Mouse (Mus musculus) kidney, postnatal 0 days (tissue): Measurements from ENCODE around the gene Retreg3. TPM values are rescaled to one million over a fixed set of nuclear protein-coding genes. Genes with fewer than 3 reads are reported as not detected.
"Not testable (repeated sequence)": the region's sequence is repeated elsewhere in the genome, so short reads cannot be mapped to it uniquely, and the experiment has no call there.

Experiments
- ATAC-seq: fragments of 200-750 bp; cut with Nextera tagmentation; replicated peaks from 2 replicates; pipeline ENCODE4 v1.8.0; 2017; ENCODE audit warnings: low read depth, moderate number of reproducible peaks, moderate TSS enrichment, moderate library complexity; ENCODE audit not compliant: low FRiP score
- DNase-seq: peaks from one replicate; pipeline ENCODE4 v3.0.0-alpha.2; 2016; ENCODE audit warnings: low spot score
- H3K27ac ChIP-seq: fragments of 300-500 bp; sonication (generic); 2 replicates; pipeline ENCODE4 v1.5.1; 2014; ENCODE audit warnings: mild to moderate bottlenecking
- H3K27me3 ChIP-seq: fragments of 300-500 bp; sonication (generic); 2 replicates; pipeline ENCODE4 v1.6.1; 2014; ENCODE audit warnings: low read length, mixed read lengths; ENCODE audit not compliant: insufficient read depth
- H3K36me3 ChIP-seq: fragments of 300-500 bp; sonication (generic); 2 replicates; pipeline ENCODE4 v1.6.1; 2014; ENCODE audit warnings: low read length, mixed read lengths; ENCODE audit not compliant: insufficient read depth
- H3K4me1 ChIP-seq: fragments of 300-500 bp; sonication (generic); replicated peaks from 2 replicates; pipeline ENCODE4 v1.6.1; 2014; ENCODE audit warnings: antibody characterized with exemption, low read length, mixed read lengths; ENCODE audit not compliant: insufficient read depth
- H3K4me2 ChIP-seq: fragments of 300-500 bp; sonication (generic); 2 replicates; pipeline ENCODE4 v1.6.1; 2014; ENCODE audit warnings: mild to moderate bottlenecking, low read length, moderate library complexity, mixed read lengths
- H3K4me3 ChIP-seq: fragments of 300-500 bp; sonication (generic); replicated peaks from 2 replicates; pipeline ENCODE4 v1.5.1; 2014; ENCODE audit warnings: low read depth, low read length
- H3K9ac ChIP-seq: fragments of 300-500 bp; sonication (generic); 2 replicates; pipeline ENCODE4 v1.6.1; 2014; ENCODE audit warnings: low read depth, low read length
- H3K9me3 ChIP-seq: fragments of 300-500 bp; sonication (generic); replicated peaks from 2 replicates; pipeline ENCODE4 v1.6.1; 2016; ENCODE audit warnings: low read length, inconsistent platforms, mixed read lengths
- CTCF ChIP-seq: IDR thresholded peaks from 2 replicates; pipeline ENCODE4 v1.5.1; 2016; ENCODE audit warnings: antibody characterized with exemption, low read depth, mild to moderate bottlenecking, moderate library complexity
- WGBS: fragments of 180-500 bp; shearing (Covaris S2); extraction: QIAGEN DNeasy Blood & Tissue Kit; methylation state at CpG from one replicate; pipeline ENCODE4 v1.1.7; 2014; 5-methylcytosine and 5-hydroxymethylcytosine counted together
- polyA plus RNA-seq: library from polyadenylated mRNA; unstranded; fragments of >200 nt; fragmentation: Nextera tagmentation; extraction: Ambion mirVana; gene quantifications from 2 replicates; pipeline ENCODE4 v1.2.1, GENCODE M21; 2015

The Retreg3 gene
- polyA plus RNA-seq, 1 experiment from 2014 or later = 23.7 TPM

GRCm38 (mm10) chr11:101164677-101165580, 45.2 kb upstream of the Retreg3 start:
- Histone ChIP-seq H3K4me3 (no peak overlapping the region), H3K27me3 (no peaks in the 10 kb centered on the region; the same call in 1 of the 2 replicates), H3K36me3 (peaks cover 39% of the 10 kb centered on the region), H3K9me3 (no peaks in the 10 kb centered on the region), H3K4me2 (no peak overlapping the region), H3K27ac (no peak overlapping the region), H3K9ac (no peak overlapping the region), H3K4me1 (peaks cover 31% of the 10 kb centered on the region)
- DNase-seq (no peak), ATAC-seq (no peak)
- WGBS = 49% methylated on average over 35 of the region's 35 CpGs
- no peak for TF ChIP-seq CTCF

- no peak overlapping the region for H3K9ac ChIP-seq
- no peaks in the 10 kb centered on the region; the same call in 1 of the 2 replicates for H3K27me3 ChIP-seq
- peak overlapping the region; percentile 51 for H3K4me2 ChIP-seq
- DNase-seq (no peak), ATAC-seq (no peak)
- WGBS = 34% methylated on average over 21 of the region's 21 CpGs
- peaks cover 25% of the 10 kb centered on the region for H3K4me1 ChIP-seq
- H3K4me3 ChIP-seq = peak overlapping the region; percentile 16
- H3K36me3 ChIP-seq = peaks cover 39% of the 10 kb centered on the region
- H3K27ac ChIP-seq = no peak overlapping the region
- H3K9me3 ChIP-seq = no peaks in the 10 kb centered on the region
- no peak for TF ChIP-seq CTCF
Observed at GRCm38 (mm10) chr11:101164351-101164665, 44.6 kb upstream of the Retreg3 start.

GRCm38 (mm10) chr11:101163476-101164350, 44.0 kb upstream of the Retreg3 start:
- no peak for TF ChIP-seq CTCF
- H3K9ac ChIP-seq = no peak overlapping the region
- peak overlapping the region; percentile 51 for H3K4me2 ChIP-seq
- DNase-seq (no peak), ATAC-seq (peak; percentile 30; the same call in 1 of the 2 replicates)
- peak overlapping the region; percentile 16 for H3K4me3 ChIP-seq
- peaks cover 19% of the 10 kb centered on the region for H3K4me1 ChIP-seq
- H3K36me3 ChIP-seq = peaks cover 39% of the 10 kb centered on the region
- 41% methylated on average over 46 of the region's 49 CpGs for WGBS
- no peaks in the 10 kb centered on the region for H3K9me3 ChIP-seq
- no peak overlapping the region for H3K27ac ChIP-seq
- no peaks in the 10 kb centered on the region; the same call in 1 of the 2 replicates for H3K27me3 ChIP-seq

- H3K27ac ChIP-seq = no peak overlapping the region
- H3K9ac ChIP-seq = no peak overlapping the region
- no peak for DNase-seq
- no peaks in the 10 kb centered on the region for H3K9me3 ChIP-seq
- 60% methylated on average over 5 of the region's 5 CpGs for WGBS
- TF ChIP-seq CTCF = no peak
- H3K27me3 ChIP-seq = no peaks in the 10 kb centered on the region; the same call in 1 of the 2 replicates
- H3K4me1 ChIP-seq = peaks cover 19% of the 10 kb centered on the region
- H3K4me3 ChIP-seq = no peak overlapping the region
- H3K36me3 ChIP-seq = peaks cover 38% of the 10 kb centered on the region
- no peak for ATAC-seq
- H3K4me2 ChIP-seq = no peak overlapping the region
Observed at GRCm38 (mm10) chr11:101162772-101163171, 43.1 kb upstream of the Retreg3 start.

- H3K4me3 ChIP-seq = no peak overlapping the region
- no peaks in the 10 kb centered on the region; the same call in 1 of the 2 replicates for H3K27me3 ChIP-seq
- no peak overlapping the region for H3K27ac ChIP-seq
- no peak overlapping the region for H3K4me2 ChIP-seq
- peaks cover 19% of the 10 kb centered on the region for H3K4me1 ChIP-seq
- ATAC-seq (no peak), DNase-seq (no peak)
- peaks cover 34% of the 10 kb centered on the region for H3K36me3 ChIP-seq
- no peak overlapping the region for H3K9ac ChIP-seq
- 51% methylated on average over 5 of the region's 5 CpGs for WGBS
- TF ChIP-seq CTCF = no peak
- H3K9me3 ChIP-seq = no peaks in the 10 kb centered on the region
Observed at GRCm38 (mm10) chr11:101162301-101162700, 42.6 kb upstream of the Retreg3 start.

- 89% methylated on average over 15 of the region's 15 CpGs for WGBS
- no peak for ATAC-seq
- H3K36me3 ChIP-seq = peaks cover 28% of the 10 kb centered on the region
Observed at GRCm38 (mm10) chr11:101161551-101161950, 41.9 kb upstream of the Retreg3 start.

GRCm38 (mm10) chr11:101160981-101161505, 41.4 kb upstream of the Retreg3 start:
- not testable (repeated sequence) for H3K4me2 ChIP-seq, ATAC-seq, H3K9me3 ChIP-seq, H3K27ac ChIP-seq, H3K27me3 ChIP-seq, H3K4me3 ChIP-seq, DNase-seq, H3K9ac ChIP-seq
- 87% methylated on average over 5 of the region's 8 CpGs for WGBS
- Histone ChIP-seq H3K4me1 (peaks cover 22% of the 10 kb centered on the region), H3K36me3 (peaks cover 22% of the 10 kb centered on the region)

More at GRCm38 (mm10) chr11:101161551-101161950, 41.9 kb upstream of the Retreg3 start:
- DNase-seq = no peak
- TF ChIP-seq CTCF = no peak
- Histone ChIP-seq H3K9ac (no peak overlapping the region), H3K4me3 (no peak overlapping the region), H3K27me3 (no peaks in the 10 kb centered on the region; the same call in 1 of the 2 replicates), H3K4me1 (peaks cover 19% of the 10 kb centered on the region), H3K27ac (no peak overlapping the region), H3K4me2 (no peak overlapping the region), H3K9me3 (no peaks in the 10 kb centered on the region)

- peaks cover 20% of the 10 kb centered on the region for H3K4me1 ChIP-seq
- not testable (repeated sequence) for DNase-seq, ATAC-seq, H3K9me3 ChIP-seq, H3K4me2 ChIP-seq, H3K9ac ChIP-seq, H3K4me3 ChIP-seq, H3K27me3 ChIP-seq, H3K27ac ChIP-seq
- H3K36me3 ChIP-seq = peaks cover 16% of the 10 kb centered on the region
- WGBS = 74% methylated on average over 5 of the region's 10 CpGs
Observed at GRCm38 (mm10) chr11:101160151-101160550, 40.5 kb upstream of the Retreg3 start.
